In the genomic region with DNA sequence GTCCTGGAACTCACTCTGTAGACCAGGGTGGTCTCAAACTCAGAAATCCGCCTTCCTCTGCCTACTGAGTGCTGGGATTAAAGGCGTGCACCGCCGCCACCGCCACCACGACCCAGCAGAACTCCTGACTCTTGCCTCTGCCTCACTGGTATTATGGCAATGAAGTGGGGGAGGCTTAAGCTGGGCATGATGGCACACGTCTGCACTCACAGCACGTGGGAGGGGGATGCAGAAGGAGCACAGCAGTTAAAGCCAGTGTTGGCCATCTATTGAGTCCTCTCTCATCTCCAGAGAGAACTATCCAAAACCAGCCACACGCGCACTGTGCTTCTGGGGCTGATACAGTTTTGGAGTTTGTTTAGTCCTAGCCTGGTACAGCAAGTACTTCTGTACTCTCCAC, we compare ENCODE assay signal across 23 mouse cellular contexts. TPM values are rescaled to one million over a fixed set of nuclear protein-coding genes. Genes with fewer than 3 reads are reported as not detected.
"Had no signal": no experiment of that assay in that cellular context is flagged by ENCODE, and none has a peak within 500 bp of the region (broad histone marks: within the 10 kb centered on the region; RNA-seq: fewer than 3 reads in every experiment).

No protein-coding gene starts in this region.

- DNase-seq: gastrocnemius, postnatal 14 days; gastrocnemius, postnatal 36 days; heart, adult 18-20 months; heart, postnatal 10 days; heart, postnatal 4 days; kidney, adult 18-20 months; kidney, adult 8-10 months; kidney, postnatal 10 days; kidney, postnatal 36 days; layer of hippocampus, adult 9-11 months; layer of hippocampus, postnatal 36 days; left cerebral cortex, postnatal 4 days had no signal

- H3K4me3 ChIP-seq: heart, embryonic 12.5 days; hindbrain, embryonic 10.5 days; hindbrain, embryonic 12.5 days; intestine, embryonic 15.5 days; limb, embryonic 13.5 days; limb, embryonic 15.5 days; liver, embryonic 12.5 days had no signal

- H3K27ac ChIP-seq: hindbrain, embryonic 10.5 days; hindbrain, embryonic 12.5 days; hindbrain, embryonic 14.5 days; intestine, embryonic 15.5 days; limb, embryonic 13.5 days; limb, embryonic 15.5 days; liver, embryonic 12.5 days; liver, embryonic 14.5 days had no signal

- H3K27me3 ChIP-seq: heart, embryonic 12.5 days; hindbrain, embryonic 12.5 days; intestine, embryonic 15.5 days; limb, embryonic 13.5 days; limb, embryonic 15.5 days; liver, embryonic 12.5 days had no signal

- H3K36me3 ChIP-seq: heart, embryonic 12.5 days; hindbrain, embryonic 10.5 days; hindbrain, embryonic 12.5 days; intestine, embryonic 15.5 days; limb, embryonic 13.5 days; limb, embryonic 15.5 days; liver, embryonic 12.5 days had no signal

- H3K9me3 ChIP-seq: heart, embryonic 12.5 days; hindbrain, embryonic 10.5 days; hindbrain, embryonic 12.5 days; intestine, embryonic 15.5 days; limb, embryonic 13.5 days; limb, embryonic 15.5 days; liver, embryonic 12.5 days had no signal

- H3K4me1 ChIP-seq: hindbrain, embryonic 10.5 days; hindbrain, embryonic 12.5 days; intestine, embryonic 15.5 days; limb, embryonic 13.5 days had no signal

RNA-seq across cellular contexts. Expression of gene Kcnip2, which starts 17.8 kb away (rescaled TPM):
- total RNA-seq: granulocyte monocyte progenitor cell, adult 5-6 weeks; liver, adult 2 months had no signal
